Mouse (Mus musculus) mature B cell (primary cell): ENCODE data around the gene Polr3b.

Source experiments
- in situ Hi-C: fragments of 300-500 bp; cut with MboI; formaldehyde crosslinking; loops from 2 replicates; pipeline ENCODE4 v1.14.3; 2019

The Polr3b gene

DNA sequence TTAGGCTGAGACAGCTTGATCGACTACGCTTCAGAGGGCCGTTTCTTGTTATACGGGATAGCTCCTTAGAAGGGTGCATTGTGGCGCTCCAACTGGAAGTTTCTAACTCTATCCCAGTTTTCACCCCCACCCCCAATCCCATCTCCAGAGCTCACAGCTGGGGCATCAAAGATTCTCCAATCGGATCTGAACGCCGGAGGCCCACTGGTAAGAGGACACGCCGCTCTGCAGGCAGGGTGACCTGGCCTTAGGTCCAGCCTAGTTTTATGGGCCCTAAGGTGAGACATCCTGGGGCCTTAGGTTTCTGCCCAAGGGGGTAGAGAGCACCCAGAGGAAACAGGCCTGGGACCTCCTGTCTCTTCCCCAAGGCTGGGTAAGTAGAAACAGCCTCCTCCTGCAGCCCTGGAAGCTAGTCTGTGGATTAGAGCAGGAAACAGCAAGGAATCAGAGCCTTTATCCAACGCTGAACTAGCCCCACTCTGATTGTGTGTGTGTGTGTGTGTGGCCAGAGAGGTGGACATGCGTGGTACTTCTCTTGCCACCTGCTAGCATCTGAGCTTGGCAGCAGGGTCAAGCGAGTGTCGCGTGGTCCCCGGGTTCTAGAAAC lies 137.5 kb downstream of the Polr3b start:
- in situ Hi-C loops: no loop called here

DNA sequence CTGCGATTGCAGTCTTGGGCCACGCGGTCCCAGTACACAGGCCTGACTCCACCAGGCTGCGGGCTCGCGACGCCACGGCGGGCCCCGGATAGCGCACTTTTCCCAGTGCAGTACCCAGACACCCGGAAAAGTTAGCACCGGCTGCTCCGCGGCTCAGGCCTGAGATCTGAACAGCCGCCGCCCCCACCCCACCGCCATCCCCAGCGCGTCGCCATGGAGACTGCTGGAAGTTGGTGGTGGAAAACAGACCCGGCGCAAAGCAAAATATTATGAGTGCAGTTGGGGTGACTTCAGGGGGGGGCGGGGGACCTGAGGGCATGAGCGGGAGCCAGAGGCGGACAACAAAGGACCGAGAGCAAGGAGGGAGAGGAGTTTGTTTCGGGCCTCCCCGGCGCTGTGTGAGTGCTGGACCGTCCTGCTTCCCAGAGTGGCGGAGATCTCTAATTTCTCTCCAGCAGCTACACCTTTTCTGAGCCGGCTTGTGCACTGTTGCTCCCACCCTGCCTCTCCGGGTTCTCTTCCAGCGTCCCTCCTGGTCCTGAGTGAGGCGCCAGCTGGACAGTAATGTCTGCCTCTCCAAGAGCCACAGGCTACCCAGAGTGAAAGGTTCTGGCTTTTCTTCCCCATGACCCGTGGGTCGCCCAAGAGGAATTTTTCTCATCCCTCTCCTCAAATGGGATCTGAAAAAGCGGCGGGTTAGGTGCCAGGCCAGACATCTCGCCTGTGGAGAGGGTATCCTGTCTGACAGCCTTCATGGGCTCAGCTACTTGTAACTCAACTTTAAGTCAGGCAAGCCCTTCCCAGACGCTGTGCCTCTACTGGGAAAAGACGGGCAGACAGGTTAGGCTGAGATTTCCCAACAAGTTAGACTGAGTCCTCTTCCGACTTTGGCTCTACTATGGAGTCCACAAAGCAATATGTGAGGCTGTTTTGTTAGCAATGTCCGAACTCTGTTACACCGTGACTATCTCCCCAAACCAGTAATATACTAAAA lies 138.3 kb downstream of the Polr3b start:
- in situ Hi-C loops: no loop called here

DNA sequence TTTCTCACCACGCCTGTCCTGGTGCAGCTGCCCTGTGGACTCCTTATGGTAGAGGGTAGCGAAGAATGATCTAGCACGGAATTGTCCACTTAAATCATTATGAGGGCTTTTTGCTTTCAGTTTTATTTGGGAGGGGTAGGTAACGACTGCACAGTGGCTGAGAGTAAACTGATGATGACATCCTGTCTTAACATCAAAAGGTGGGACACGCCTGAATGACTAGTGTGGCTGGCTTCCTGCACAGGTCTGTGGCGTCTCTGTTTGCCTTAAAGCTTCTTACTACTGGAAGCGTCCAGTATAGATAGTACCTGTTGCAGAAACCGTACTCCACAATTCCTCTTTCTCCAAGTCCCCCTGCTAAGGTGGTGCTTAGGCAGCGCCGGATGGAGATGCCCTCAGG lies 146.7 kb downstream of the Polr3b start:
- in situ Hi-C loops: no loop called here

DNA sequence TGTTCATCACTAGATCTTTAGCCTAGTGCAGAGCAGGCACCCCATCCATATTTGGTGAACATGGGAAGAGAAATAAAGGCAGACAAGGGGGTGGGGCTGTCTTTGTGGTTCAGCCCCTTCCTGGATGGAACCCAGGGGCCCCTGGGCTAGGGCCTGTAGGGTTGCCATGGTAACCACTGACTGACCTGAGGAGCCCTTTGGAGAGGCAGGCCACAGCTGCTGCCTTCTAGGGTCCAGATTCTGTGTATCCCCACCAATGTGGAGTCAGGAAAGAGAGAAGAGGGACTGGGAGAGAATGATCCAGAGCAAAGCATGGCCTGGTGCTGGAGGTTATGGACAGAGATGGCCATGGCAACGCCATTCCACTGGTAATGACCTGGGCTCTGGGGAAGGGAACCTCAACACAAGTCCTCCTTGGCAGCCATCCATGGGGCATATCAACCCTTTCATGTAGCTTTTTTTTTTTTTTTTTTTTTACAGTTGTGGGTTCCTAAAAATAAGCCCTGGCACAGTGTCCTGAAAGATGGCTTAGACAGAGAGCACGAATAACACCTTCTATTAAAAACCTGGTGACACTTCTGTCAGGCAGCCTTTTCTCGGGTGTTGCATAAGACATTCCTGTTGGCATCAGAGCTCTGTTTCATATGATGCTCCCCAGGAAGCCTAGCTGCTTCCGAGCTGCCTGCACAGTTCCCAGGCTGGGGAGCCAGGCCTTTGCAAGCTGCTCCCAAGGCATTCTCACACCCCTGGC lies 150.5 kb downstream of the Polr3b start:
- in situ Hi-C loops: no loop called here

DNA sequence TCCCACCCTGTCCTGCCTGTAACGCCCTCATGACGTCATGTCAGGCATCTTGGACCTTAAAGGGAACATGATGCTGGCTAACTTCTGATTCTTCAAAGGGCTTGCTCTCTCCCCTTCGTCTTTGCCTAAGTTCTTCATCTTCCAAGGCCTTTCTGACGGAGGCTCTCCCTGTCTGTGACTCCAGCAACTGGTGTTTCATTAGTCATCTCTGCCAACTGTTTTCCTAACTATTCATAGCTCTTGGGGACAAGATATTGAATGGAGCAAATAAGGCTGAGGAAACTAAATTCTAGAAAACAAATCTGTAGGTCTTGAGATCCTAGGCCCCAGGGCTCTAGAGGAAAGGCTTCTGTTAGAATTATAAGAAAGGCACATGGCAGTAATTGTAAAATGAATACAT lies 151.8 kb downstream of the Polr3b start:
- in situ Hi-C loops: no loop called here

DNA sequence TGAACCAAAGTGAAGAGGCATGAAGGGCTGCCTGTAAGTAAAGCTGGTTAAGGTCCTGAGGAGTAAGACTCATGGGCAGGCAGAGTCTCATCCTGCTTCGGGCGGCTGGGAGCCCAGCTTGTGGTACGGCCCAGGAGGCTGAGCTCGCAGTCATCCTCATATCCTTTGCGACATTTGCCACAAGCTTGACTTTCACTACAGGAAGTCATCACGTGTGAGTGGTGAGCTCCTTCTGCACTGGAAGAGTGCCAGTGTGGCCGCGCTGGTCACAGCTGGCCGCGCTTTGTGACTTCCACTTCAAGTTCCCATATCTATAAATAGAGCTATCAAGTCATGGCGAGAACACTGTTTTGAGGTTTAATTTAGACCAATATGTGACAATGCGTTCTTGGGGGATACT lies 152.5 kb downstream of the Polr3b start:
- in situ Hi-C loops: no loop called here
